Mouse (Mus musculus): ENCODE measurements at regions not wholly inside any gene's neighbourhood (a gene's known extent, or its start where the extent isn't known, plus 50 kb on each side); places are given as distances from the start of the nearest gene placed in this dataset.

- no peak; the same call in 1 of the 2 replicates for ATAC-seq (ENCODE audit: low FRiP score, low read depth)
- no peak overlapping the region for H3K9ac ChIP-seq
- whole genome bisulfite sequencing, result 85% methylated on average over 2 of the region's 2 CpGs
- H3K4me2 ChIP-seq (replicated peaks), result no peak overlapping the region
- no peaks in the 10 kb centered on the region for H3K9me3 ChIP-seq
- no peak overlapping the region for H3K27ac ChIP-seq
- no peaks in the 10 kb centered on the region for H3K27me3 ChIP-seq (replicated peaks)
- no peaks in the 10 kb centered on the region for H3K4me1 ChIP-seq
- no peaks in the 10 kb centered on the region for H3K36me3 ChIP-seq
- no peak overlapping the region for H3K4me3 ChIP-seq
These were observed 987.0 kb downstream of the Cdh9 start for GRCm38 (mm10) chr15:17715584-17715983.

DNA sequence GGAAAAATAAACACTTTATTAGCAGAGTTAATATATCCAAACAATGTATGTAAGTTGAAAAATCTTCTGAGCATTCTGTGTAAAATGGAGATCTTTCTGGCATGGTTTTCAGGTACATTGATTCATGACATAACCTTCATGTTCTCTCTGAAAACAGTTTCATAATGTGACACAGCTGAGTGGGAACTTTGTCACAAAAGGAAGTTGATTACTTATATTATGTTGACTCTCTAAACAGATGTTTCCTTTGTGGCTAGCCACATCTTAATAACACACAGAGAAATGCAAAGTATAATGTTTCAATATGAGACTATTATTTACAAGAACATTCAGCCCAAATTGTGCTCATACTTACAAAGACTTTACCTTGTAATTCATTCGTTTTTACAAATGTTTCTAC, 1002.1 kb downstream of the Cdh9 start:
- no peak overlapping the region for H3K4me3 ChIP-seq
- WGBS, result 47% methylated on average over 1 of the region's 1 CpGs
- H3K27me3 ChIP-seq (replicated peaks), result no peaks in the 10 kb centered on the region
- H3K36me3 ChIP-seq, result no peaks in the 10 kb centered on the region
- no peak overlapping the region for H3K9ac ChIP-seq
- H3K9me3 ChIP-seq, result no peaks in the 10 kb centered on the region
- H3K4me2 ChIP-seq (replicated peaks), result no peak overlapping the region
- H3K4me1 ChIP-seq, result no peaks in the 10 kb centered on the region
- ATAC-seq (ENCODE audit: low FRiP score, low read depth), result no peak
- H3K27ac ChIP-seq, result no peak overlapping the region

- H3K9ac ChIP-seq, result no peak overlapping the region
- no peaks in the 10 kb centered on the region for H3K4me1 ChIP-seq
- no peak overlapping the region for H3K4me3 ChIP-seq
- H3K36me3 ChIP-seq, result no peaks in the 10 kb centered on the region
- no peak for ATAC-seq (ENCODE audit: low FRiP score, low read depth)
- no peak overlapping the region for H3K27ac ChIP-seq
- H3K9me3 ChIP-seq, result no peaks in the 10 kb centered on the region
- no peaks in the 10 kb centered on the region for H3K27me3 ChIP-seq (replicated peaks)
- 61% methylated on average over 10 of the region's 10 CpGs for WGBS
- no peak overlapping the region for H3K4me2 ChIP-seq (replicated peaks)
These were observed 1041.7 kb downstream of the Cdh9 start for GRCm38 (mm10) chr15:17770225-17770677.

GRCm38 (mm10) chr15:17779788-17780187, 1039.0 kb upstream of the Cdh10 start:
- ATAC-seq (ENCODE audit: low FRiP score, low read depth), result no peak
- H3K27ac ChIP-seq, result no peak overlapping the region
- no peaks in the 10 kb centered on the region for H3K4me1 ChIP-seq
- no peaks in the 10 kb centered on the region for H3K27me3 ChIP-seq (replicated peaks)
- H3K4me2 ChIP-seq (replicated peaks), result no peak overlapping the region
- no peaks in the 10 kb centered on the region for H3K9me3 ChIP-seq
- 89% methylated on average over 2 of the region's 2 CpGs for WGBS
- H3K4me3 ChIP-seq, result no peak overlapping the region
- H3K9ac ChIP-seq, result no peak overlapping the region
- no peaks in the 10 kb centered on the region for H3K36me3 ChIP-seq

DNA sequence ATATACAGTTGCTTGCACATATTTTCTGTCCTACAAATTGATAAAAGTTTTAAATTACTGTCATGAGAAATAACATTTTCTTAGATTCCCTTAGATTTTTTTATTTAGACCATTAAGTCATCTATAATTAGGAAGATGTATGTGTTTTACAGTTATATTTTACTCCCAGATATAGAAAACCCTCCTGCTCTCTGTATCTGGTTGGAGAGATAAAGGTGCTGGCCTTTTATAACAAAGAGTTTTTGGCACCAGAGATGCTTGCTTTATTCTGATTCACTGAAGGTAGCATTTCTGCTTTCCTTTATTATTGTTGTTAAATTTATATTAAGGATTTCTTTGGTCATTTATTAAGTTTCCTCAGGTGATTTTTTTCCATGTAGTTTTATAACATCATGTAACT, 1035.4 kb upstream of the Cdh10 start:
- Histone ChIP-seq H3K4me1 (no peaks in the 10 kb centered on the region), H3K4me3 (no peak overlapping the region), H3K9ac (no peak overlapping the region), H3K27ac (no peak overlapping the region), H3K27me3 (replicated peaks) (no peaks in the 10 kb centered on the region), H3K36me3 (no peaks in the 10 kb centered on the region), H3K4me2 (replicated peaks) (no peak overlapping the region), H3K9me3 (no peaks in the 10 kb centered on the region)
- ATAC-seq (ENCODE audit: low FRiP score, low read depth), result no peak

DNA sequence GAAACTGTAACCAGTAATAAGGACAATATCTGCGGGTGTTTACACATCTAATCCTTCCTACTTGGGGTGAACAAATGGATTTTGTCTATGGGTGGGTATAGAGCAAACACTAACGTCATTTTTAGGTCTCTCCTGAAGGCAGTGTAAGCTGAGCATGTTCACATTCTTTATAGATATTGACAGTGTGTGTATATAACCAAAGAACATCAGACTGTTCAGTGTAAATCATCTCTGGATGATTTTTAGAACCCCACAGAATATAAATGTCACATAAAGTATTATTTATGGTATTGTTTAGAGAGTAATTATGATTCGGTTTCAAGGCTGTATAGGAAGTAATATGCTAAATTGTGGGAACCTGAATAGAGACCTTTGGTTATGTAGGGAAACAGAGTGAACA, 1021.2 kb upstream of the Cdh10 start:
- Histone ChIP-seq H3K36me3 (no peaks in the 10 kb centered on the region), H3K9me3 (no peaks in the 10 kb centered on the region), H3K27ac (no peak overlapping the region), H3K27me3 (replicated peaks) (no peaks in the 10 kb centered on the region), H3K4me1 (no peaks in the 10 kb centered on the region), H3K4me2 (replicated peaks) (no peak overlapping the region), H3K4me3 (no peak overlapping the region), H3K9ac (no peak overlapping the region)
- WGBS, result 72% methylated on average over 3 of the region's 3 CpGs
- peak; percentile 50; the same call in 1 of the 2 replicates for ATAC-seq (ENCODE audit: low FRiP score, low read depth)

DNA sequence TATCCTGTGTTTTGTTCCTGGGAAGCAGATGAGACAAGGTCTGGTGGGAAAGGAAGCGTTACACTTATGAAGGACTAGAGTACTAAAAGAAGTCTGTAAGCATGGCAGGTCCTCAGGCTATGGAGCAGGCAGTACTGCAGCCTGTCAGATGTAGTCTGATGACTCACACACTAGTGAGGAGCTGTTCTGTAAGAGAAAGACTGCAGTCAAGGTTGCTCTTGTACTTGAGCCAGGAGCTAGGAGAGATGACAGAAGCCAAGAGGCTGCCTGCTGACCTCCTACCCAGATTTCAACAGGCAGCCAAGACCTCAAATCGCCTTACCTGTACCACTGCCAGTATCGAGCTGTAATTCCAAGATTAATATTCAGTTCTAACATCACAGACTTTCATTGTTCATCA, 1017.3 kb upstream of the Cdh10 start:
- Histone ChIP-seq H3K9me3 (no peaks in the 10 kb centered on the region), H3K4me1 (no peaks in the 10 kb centered on the region), H3K27ac (no peak overlapping the region), H3K4me2 (replicated peaks) (no peak overlapping the region), H3K4me3 (no peak overlapping the region), H3K9ac (no peak overlapping the region), H3K36me3 (no peaks in the 10 kb centered on the region), H3K27me3 (replicated peaks) (no peaks in the 10 kb centered on the region)
- WGBS, result 79% methylated on average over 3 of the region's 3 CpGs
- ATAC-seq (ENCODE audit: low FRiP score, low read depth), result no peak

DNA sequence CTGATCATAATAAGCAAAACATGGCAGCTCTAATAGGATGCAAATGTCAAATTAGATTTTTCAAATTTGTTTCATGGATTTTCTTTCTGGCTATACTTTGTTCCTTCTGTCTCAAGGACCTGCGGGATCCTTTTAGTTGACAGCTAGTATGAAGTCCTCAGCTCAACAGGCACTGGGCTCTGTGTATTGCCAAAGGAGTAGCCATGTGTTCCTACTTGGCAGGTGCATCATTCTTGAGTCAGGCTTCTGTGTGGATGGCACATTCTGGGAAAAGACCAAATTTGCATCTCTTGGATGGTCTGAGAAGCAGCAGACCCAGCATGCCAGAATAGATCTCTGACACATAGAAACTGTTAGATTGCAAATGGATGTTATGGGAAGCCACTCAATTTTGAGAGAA, 1015.6 kb upstream of the Cdh10 start:
- H3K4me1 ChIP-seq, result no peaks in the 10 kb centered on the region
- no peaks in the 10 kb centered on the region for H3K9me3 ChIP-seq
- WGBS, result 85% methylated on average over 1 of the region's 1 CpGs
- no peak overlapping the region for H3K9ac ChIP-seq
- H3K4me2 ChIP-seq (replicated peaks), result no peak overlapping the region
- H3K27ac ChIP-seq, result no peak overlapping the region
- no peaks in the 10 kb centered on the region for H3K27me3 ChIP-seq (replicated peaks)
- H3K36me3 ChIP-seq, result no peaks in the 10 kb centered on the region
- ATAC-seq (ENCODE audit: low FRiP score, low read depth), result no peak
- no peak overlapping the region for H3K4me3 ChIP-seq

DNA sequence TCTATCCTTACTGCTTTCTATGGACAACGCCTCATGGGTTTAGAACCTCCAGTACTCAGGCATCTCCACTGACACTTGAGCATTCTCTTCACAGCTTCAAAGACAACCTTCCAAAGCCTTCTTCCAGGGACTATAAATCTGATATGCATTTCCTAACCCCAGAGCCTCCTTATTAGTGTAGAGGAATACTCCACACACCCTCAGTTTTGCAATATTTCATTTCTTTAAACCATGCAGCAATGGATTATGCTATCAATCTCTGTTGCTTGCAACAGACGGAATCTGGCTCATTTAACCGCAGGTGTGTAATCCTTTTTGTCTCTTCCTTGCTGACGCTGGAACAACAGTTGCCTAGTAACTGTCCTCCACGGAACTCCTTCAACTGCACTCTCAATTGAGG, 988.4 kb upstream of the Cdh10 start:
- no peak for ATAC-seq (ENCODE audit: low FRiP score, low read depth)
- Histone ChIP-seq H3K4me2 (replicated peaks) (no peak overlapping the region), H3K36me3 (no peaks in the 10 kb centered on the region), H3K9me3 (no peaks in the 10 kb centered on the region), H3K9ac (no peak overlapping the region), H3K27me3 (replicated peaks) (no peaks in the 10 kb centered on the region), H3K27ac (no peak overlapping the region), H3K4me1 (no peaks in the 10 kb centered on the region), H3K4me3 (no peak overlapping the region)
- WGBS, result 82% methylated on average over 5 of the region's 5 CpGs

DNA sequence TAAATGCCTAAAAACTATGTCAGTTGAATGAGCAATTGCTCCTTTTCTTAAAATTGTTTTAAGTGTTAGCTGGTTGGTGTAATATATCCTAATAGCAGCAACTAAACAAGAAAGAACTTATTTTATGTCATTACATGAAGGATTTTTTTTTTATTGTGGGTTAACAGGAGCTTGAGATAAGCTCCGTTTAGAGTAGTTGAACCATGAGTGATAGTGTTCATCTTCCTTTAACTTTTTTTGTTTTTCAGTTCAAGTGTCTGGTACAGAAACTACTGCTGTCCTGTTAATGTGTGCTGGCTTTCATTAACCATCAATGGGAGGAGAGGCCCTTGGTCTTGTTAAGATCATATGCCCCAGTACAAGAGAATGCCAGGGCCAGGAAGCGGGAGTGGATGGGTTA, 986.8 kb upstream of the Cdh10 start:
- H3K4me3 ChIP-seq, result no peak overlapping the region
- no peaks in the 10 kb centered on the region for H3K27me3 ChIP-seq (replicated peaks)
- H3K9me3 ChIP-seq, result no peaks in the 10 kb centered on the region
- H3K9ac ChIP-seq, result no peak overlapping the region
- no peak overlapping the region for H3K27ac ChIP-seq
- no peak overlapping the region for H3K4me2 ChIP-seq (replicated peaks)
- ATAC-seq (ENCODE audit: low FRiP score, low read depth), result no peak
- H3K4me1 ChIP-seq, result no peaks in the 10 kb centered on the region
- no peaks in the 10 kb centered on the region for H3K36me3 ChIP-seq
- WGBS, result 91% methylated on average over 2 of the region's 2 CpGs

GRCm38 (mm10) chr15:17880168-17880567, 938.6 kb upstream of the Cdh10 start:
- Histone ChIP-seq H3K4me2 (replicated peaks) (no peak overlapping the region), H3K4me1 (no peaks in the 10 kb centered on the region), H3K4me3 (no peak overlapping the region), H3K27me3 (replicated peaks) (no peaks in the 10 kb centered on the region), H3K27ac (no peak overlapping the region), H3K36me3 (no peaks in the 10 kb centered on the region), H3K9me3 (no peaks in the 10 kb centered on the region), H3K9ac (no peak overlapping the region)
- WGBS, result 85% methylated on average over 2 of the region's 2 CpGs
- ATAC-seq (ENCODE audit: low FRiP score, low read depth), result no peak

GRCm38 (mm10) chr15:17889309-17889708, 929.4 kb upstream of the Cdh10 start:
- Histone ChIP-seq H3K36me3 (no peaks in the 10 kb centered on the region), H3K27me3 (replicated peaks) (no peaks in the 10 kb centered on the region), H3K9ac (no peak overlapping the region), H3K4me2 (replicated peaks) (no peak overlapping the region), H3K9me3 (no peaks in the 10 kb centered on the region), H3K4me3 (no peak overlapping the region), H3K27ac (no peak overlapping the region), H3K4me1 (no peaks in the 10 kb centered on the region)
- no peak for ATAC-seq (ENCODE audit: low FRiP score, low read depth)
- 86% methylated on average over 1 of the region's 1 CpGs for WGBS

GRCm38 (mm10) chr15:17900026-17900425, 918.7 kb upstream of the Cdh10 start:
- WGBS, result 92% methylated on average over 1 of the region's 1 CpGs
- Histone ChIP-seq H3K9me3 (no peaks in the 10 kb centered on the region), H3K4me1 (no peaks in the 10 kb centered on the region), H3K4me2 (replicated peaks) (no peak overlapping the region), H3K27ac (no peak overlapping the region), H3K36me3 (no peaks in the 10 kb centered on the region), H3K9ac (no peak overlapping the region), H3K4me3 (no peak overlapping the region), H3K27me3 (replicated peaks) (no peaks in the 10 kb centered on the region)
- no peak for ATAC-seq (ENCODE audit: low FRiP score, low read depth)

- Histone ChIP-seq H3K36me3 (no peaks in the 10 kb centered on the region), H3K4me1 (no peaks in the 10 kb centered on the region), H3K27me3 (replicated peaks) (no peaks in the 10 kb centered on the region), H3K4me2 (replicated peaks) (no peak overlapping the region), H3K9me3 (no peaks in the 10 kb centered on the region), H3K4me3 (no peak overlapping the region), H3K27ac (no peak overlapping the region), H3K9ac (no peak overlapping the region)
- ATAC-seq (ENCODE audit: low FRiP score, low read depth), result no peak
- 97% methylated on average over 2 of the region's 2 CpGs for WGBS
These were observed 906.5 kb upstream of the Cdh10 start for GRCm38 (mm10) chr15:17912241-17912640.

Measured in neural tube, embryonic 12.5 days (tissue).